Mouse (Mus musculus) CD4-positive, CD25-positive, alpha-beta regulatory T cell, adult 2 months (primary cell): Measurements from ENCODE around the gene Vps54.
A peak's percentile ranks its signal among the peaks of the same experiment; 100 is the strongest.
"Not testable (repeated sequence)": the region's sequence is repeated elsewhere in the genome, so short reads cannot be mapped to it uniquely, and the experiment has no call there.

Experiments used
- DNase-seq: peaks from one replicate; pipeline ENCODE4 v3.0.0-alpha.2; 2012; ENCODE audit warnings: low read depth, low spot score

Vps54 gene

GRCm38 (mm10) chr11:21239763-21240509 is 855 bp downstream of the Vps54 start:
- no peak for DNase-seq

- no peak for DNase-seq
Observed at GRCm38 (mm10) chr11:21241351-21241750, 2.3 kb downstream of the Vps54 start.

GRCm38 (mm10) chr11:21247203-21247865 is 8.3 kb downstream of the Vps54 start:
- peak; percentile 33 for DNase-seq

GRCm38 (mm10) chr11:21247940-21248339 is 8.9 kb downstream of the Vps54 start:
- DNase-seq, result no peak

- DNase-seq, result no peak
Observed at GRCm38 (mm10) chr11:21250366-21250765, 11.3 kb downstream of the Vps54 start.

- DNase-seq, result not testable (repeated sequence)
Observed at GRCm38 (mm10) chr11:21258611-21259010, 19.5 kb downstream of the Vps54 start.

- no peak for DNase-seq
Observed at GRCm38 (mm10) chr11:21265423-21265822, 26.3 kb downstream of the Vps54 start.

GRCm38 (mm10) chr11:21276151-21276550 is 37.1 kb downstream of the Vps54 start:
- DNase-seq, result no peak

GRCm38 (mm10) chr11:21286391-21286790 is 47.3 kb downstream of the Vps54 start:
- no peak for DNase-seq

- DNase-seq, result not testable (repeated sequence)
Observed at GRCm38 (mm10) chr11:21288153-21288552, 49.1 kb downstream of the Vps54 start.

GRCm38 (mm10) chr11:21295486-21295885 is 56.4 kb downstream of the Vps54 start:
- no peak for DNase-seq

GRCm38 (mm10) chr11:21303619-21304018 is 64.5 kb downstream of the Vps54 start:
- peak; percentile 50 for DNase-seq

GRCm38 (mm10) chr11:21307078-21307668 is 68.1 kb downstream of the Vps54 start:
- DNase-seq, result no peak

GRCm38 (mm10) chr11:21308119-21308518 is 69.0 kb downstream of the Vps54 start:
- peak; percentile 57 for DNase-seq

GRCm38 (mm10) chr11:21309516-21309915 is 70.4 kb downstream of the Vps54 start:
- no peak for DNase-seq

GRCm38 (mm10) chr11:21313922-21314657 is 75.0 kb downstream of the Vps54 start:
- DNase-seq, result peak; percentile 40

- no peak for DNase-seq
Observed at GRCm38 (mm10) chr11:21321577-21321976, 82.5 kb downstream of the Vps54 start.

GRCm38 (mm10) chr11:21322349-21322748 is 83.3 kb downstream of the Vps54 start:
- DNase-seq, result peak; percentile 27

- DNase-seq, result no peak
Observed at GRCm38 (mm10) chr11:21325781-21326180, 86.7 kb downstream of the Vps54 start.

GRCm38 (mm10) chr11:21326770-21327169 is 87.7 kb downstream of the Vps54 start:
- DNase-seq, result no peak

GRCm38 (mm10) chr11:21327486-21327885 is 88.4 kb downstream of the Vps54 start:
- DNase-seq, result no peak

- DNase-seq, result no peak
Observed at GRCm38 (mm10) chr11:21328141-21328540, 89.1 kb downstream of the Vps54 start.
